Mouse (Mus musculus): ENCODE measurements around the gene Capn9. TPM values are rescaled to one million over a fixed set of nuclear protein-coding genes. Genes with fewer than 3 reads are reported as not detected.

Gene Capn9
- polyA plus RNA-seq, 1 experiment from 2014 or later = 0.26 TPM

DNA sequence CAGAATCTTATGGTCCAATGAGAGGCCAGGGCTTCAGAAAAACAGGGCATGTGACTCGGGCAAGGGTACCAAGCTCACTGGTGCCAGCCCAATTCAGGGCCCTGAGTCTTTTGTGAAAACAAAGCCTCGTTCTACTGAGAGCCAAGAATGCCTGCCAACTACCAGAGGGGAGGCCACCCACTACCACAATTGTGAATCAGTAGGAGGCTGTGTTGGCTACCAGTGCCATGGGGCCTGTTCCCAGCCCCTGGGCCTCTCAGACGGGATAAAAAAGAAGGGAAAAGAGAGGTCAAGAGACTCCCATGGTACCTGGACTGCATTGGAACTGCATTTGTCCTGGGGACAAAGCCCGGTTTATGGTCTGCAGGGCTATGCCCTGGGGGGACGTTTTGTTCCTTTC, 45.3 kb downstream of the Capn9 start:
- H3K36me3 ChIP-seq = no peaks in the 10 kb centered on the region
- H3K4me1 ChIP-seq (replicated peaks) = peaks cover 8% of the 10 kb centered on the region; the same call in 1 of the 2 replicates
- 52% methylated on average over 5 of the region's 5 CpGs for WGBS
- peak overlapping the region; percentile 69 for H3K27ac ChIP-seq (replicated peaks)
- H3K4me2 ChIP-seq = no peak overlapping the region
- H3K9ac ChIP-seq = no peak overlapping the region
- peak; percentile 87 for ATAC-seq (ENCODE audit: low FRiP score, low read depth)
- no peaks in the 10 kb centered on the region for H3K9me3 ChIP-seq
- H3K4me3 ChIP-seq = no peak overlapping the region
- H3K27me3 ChIP-seq = no peaks in the 10 kb centered on the region

DNA sequence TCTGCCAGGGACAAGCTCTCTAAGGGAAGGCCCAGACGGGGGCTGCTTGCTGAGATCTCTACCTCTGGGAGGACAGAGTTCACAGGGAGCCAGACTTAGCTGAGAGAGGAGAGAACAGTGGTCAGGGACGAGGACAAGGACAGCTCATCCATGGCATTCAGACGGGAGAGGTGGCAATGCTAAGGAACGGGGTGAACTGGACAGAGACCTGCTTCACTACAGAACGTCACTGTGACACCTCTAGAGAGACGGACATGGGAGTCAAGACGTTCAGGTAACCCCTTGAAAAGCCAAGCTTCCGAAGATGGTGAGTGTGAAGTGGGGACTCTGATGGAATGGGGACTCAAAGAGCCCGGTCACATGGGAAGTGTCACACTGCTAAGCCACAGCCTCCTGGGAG, 50.3 kb downstream of the Capn9 start:
- Histone ChIP-seq H3K9ac (no peak overlapping the region), H3K4me1 (replicated peaks) (0 out of 2 replicates have a peak, but pooled peaks cover 4% of the 10 kb centered on the region), H3K4me3 (no peak overlapping the region), H3K9me3 (no peaks in the 10 kb centered on the region), H3K4me2 (no peak overlapping the region), H3K36me3 (no peaks in the 10 kb centered on the region), H3K27me3 (no peaks in the 10 kb centered on the region), H3K27ac (replicated peaks) (no peak overlapping the region)
- WGBS = 89% methylated on average over 9 of the region's 9 CpGs
- ATAC-seq (ENCODE audit: low FRiP score, low read depth) = no peak

- no peaks in the 10 kb centered on the region for H3K36me3 ChIP-seq
- 0 out of 2 replicates have a peak, but pooled peaks cover 12% of the 10 kb centered on the region for H3K4me1 ChIP-seq (replicated peaks)
- H3K9me3 ChIP-seq = no peaks in the 10 kb centered on the region
- H3K27ac ChIP-seq (replicated peaks) = no peak overlapping the region
- no peak for ATAC-seq (ENCODE audit: low FRiP score, low read depth)
- H3K4me3 ChIP-seq = no peak overlapping the region
- H3K4me2 ChIP-seq = no peak overlapping the region
- H3K27me3 ChIP-seq = no peaks in the 10 kb centered on the region
- WGBS = 75% methylated on average over 6 of the region's 6 CpGs
- no peak overlapping the region for H3K9ac ChIP-seq
Measured at GRCm38 (mm10) chr8:124630489-124630888, 54.6 kb downstream of the Capn9 start.

DNA sequence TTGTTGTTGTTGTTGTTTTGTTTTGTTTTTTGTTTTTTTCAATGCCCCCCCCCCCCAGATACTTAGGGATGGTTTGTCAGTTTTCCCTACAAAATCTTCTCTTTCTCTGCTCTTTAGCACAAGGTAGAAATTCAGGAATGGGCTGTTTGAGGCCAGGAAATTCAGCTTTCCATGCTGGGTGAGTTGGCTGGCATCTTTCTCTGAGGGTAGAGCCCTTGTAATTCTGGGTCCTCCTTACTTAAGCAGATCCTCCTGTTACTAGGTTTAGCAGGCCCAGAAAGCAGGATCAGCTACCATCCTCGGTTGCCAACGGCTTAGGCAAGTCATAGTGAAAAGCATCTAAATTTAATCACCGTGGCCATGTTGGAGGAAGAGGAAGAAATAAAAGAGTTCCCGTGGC, 55.0 kb downstream of the Capn9 start:
- no peak overlapping the region for H3K27ac ChIP-seq (replicated peaks)
- WGBS = 87% methylated on average over 4 of the region's 4 CpGs
- no peak for ATAC-seq (ENCODE audit: low FRiP score, low read depth)

GRCm38 (mm10) chr8:124631966-124632365, 56.1 kb downstream of the Capn9 start:
- Histone ChIP-seq H3K9ac (no peak overlapping the region), H3K27ac (replicated peaks) (no peak overlapping the region), H3K4me3 (no peak overlapping the region), H3K4me2 (no peak overlapping the region), H3K4me1 (replicated peaks) (0 out of 2 replicates have a peak, but pooled peaks cover 12% of the 10 kb centered on the region), H3K9me3 (no peaks in the 10 kb centered on the region), H3K27me3 (no peaks in the 10 kb centered on the region), H3K36me3 (peaks cover 7% of the 10 kb centered on the region; the same call in 1 of the 2 replicates)
- 51% methylated on average over 7 of the region's 7 CpGs for WGBS
- ATAC-seq (ENCODE audit: low FRiP score, low read depth) = 0 out of 2 replicates have a peak, but pooled peaks have one; percentile 40

More for the DNA sequence above, 55.0 kb downstream of the Capn9 start:
- no peaks in the 10 kb centered on the region for H3K27me3 ChIP-seq
- no peak overlapping the region for H3K4me2 ChIP-seq
- H3K4me3 ChIP-seq = no peak overlapping the region
- H3K9me3 ChIP-seq = no peaks in the 10 kb centered on the region
- 0 out of 2 replicates have a peak, but pooled peaks cover 2% of the 10 kb centered on the region for H3K36me3 ChIP-seq
- H3K4me1 ChIP-seq (replicated peaks) = 0 out of 2 replicates have a peak, but pooled peaks cover 12% of the 10 kb centered on the region
- no peak overlapping the region for H3K9ac ChIP-seq

GRCm38 (mm10) chr8:124633001-124633703, 57.2 kb downstream of the Capn9 start:
- Histone ChIP-seq H3K4me2 (no peak overlapping the region), H3K27ac (replicated peaks) (no peak overlapping the region), H3K4me3 (no peak overlapping the region), H3K36me3 (peaks cover 15% of the 10 kb centered on the region), H3K4me1 (replicated peaks) (0 out of 2 replicates have a peak, but pooled peaks cover 12% of the 10 kb centered on the region), H3K27me3 (no peaks in the 10 kb centered on the region), H3K9ac (no peak overlapping the region), H3K9me3 (no peaks in the 10 kb centered on the region)
- no peak for ATAC-seq (ENCODE audit: low FRiP score, low read depth)
- 90% methylated on average over 14 of the region's 14 CpGs for WGBS

DNA sequence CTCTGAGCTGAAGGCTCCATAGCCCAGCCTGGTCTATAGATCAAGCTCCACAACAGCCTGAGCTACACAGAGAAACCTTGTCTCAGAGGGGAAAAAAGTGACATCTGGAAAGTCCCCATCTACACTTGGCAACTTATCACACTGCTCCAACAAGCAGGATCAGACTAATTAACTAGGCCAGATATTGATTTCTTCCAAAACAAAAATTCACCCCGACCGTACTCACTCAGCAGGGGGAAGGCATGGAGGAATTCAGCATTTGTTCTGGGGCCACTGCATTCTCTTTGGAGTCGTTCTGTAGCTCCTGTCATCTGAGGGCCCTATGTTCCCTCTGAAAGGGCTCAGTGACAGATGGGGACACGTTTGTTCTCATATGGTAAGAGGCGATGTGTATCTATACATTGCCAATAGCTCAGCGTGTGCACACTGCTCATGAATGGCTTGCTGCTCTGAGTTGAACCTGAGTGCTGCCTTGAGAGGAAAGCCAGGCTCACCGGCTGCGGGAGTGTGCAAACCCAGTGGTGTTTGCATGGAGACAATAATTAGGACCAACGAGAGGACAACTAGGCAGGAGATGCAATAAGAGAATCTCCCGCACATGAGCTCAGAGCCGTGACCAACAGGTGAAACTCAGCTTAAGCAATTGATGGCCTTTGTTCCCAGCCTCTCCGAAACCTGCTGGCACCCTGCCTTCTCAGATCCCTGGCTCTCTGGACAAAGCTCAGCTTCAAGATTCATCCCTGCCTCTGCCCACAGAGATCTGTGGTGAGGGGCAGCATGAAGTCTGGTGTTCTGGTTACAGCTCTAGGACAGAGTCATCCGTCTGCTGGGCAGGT, 58.7 kb downstream of the Capn9 start:
- Histone ChIP-seq H3K4me1 (replicated peaks) (0 out of 2 replicates have a peak, but pooled peaks cover 12% of the 10 kb centered on the region), H3K4me3 (no peak overlapping the region), H3K4me2 (no peak overlapping the region), H3K27ac (replicated peaks) (no peak overlapping the region), H3K27me3 (no peaks in the 10 kb centered on the region), H3K9ac (no peak overlapping the region), H3K36me3 (peaks cover 20% of the 10 kb centered on the region), H3K9me3 (no peaks in the 10 kb centered on the region)
- ATAC-seq (ENCODE audit: low FRiP score, low read depth) = no peak
- WGBS = 61% methylated on average over 13 of the region's 13 CpGs

DNA sequence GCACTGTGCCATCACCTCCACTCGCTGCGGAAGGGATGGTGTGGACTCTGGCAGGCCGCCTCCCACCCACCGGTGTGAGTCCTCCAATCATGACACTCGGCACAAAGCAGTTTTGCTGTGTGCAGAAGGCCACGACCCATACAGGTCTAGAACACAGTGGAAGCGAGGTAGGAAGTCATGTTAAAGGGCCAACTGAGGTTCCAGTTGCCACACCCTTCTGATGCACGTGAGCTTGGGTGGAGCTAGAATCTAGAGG, 59.3 kb downstream of the Capn9 start:
- Histone ChIP-seq H3K9me3 (no peaks in the 10 kb centered on the region), H3K9ac (no peak overlapping the region), H3K27ac (replicated peaks) (no peak overlapping the region), H3K4me1 (replicated peaks) (0 out of 2 replicates have a peak, but pooled peaks cover 12% of the 10 kb centered on the region), H3K36me3 (peaks cover 20% of the 10 kb centered on the region), H3K4me3 (no peak overlapping the region), H3K27me3 (no peaks in the 10 kb centered on the region), H3K4me2 (no peak overlapping the region)
- no peak for ATAC-seq (ENCODE audit: low FRiP score, low read depth)
- WGBS = 83% methylated on average over 8 of the region's 8 CpGs

GRCm38 (mm10) chr8:124641599-124641998, 65.7 kb downstream of the Capn9 start:
- Histone ChIP-seq H3K27ac (replicated peaks) (no peak overlapping the region), H3K9ac (no peak overlapping the region), H3K36me3 (peaks cover 13% of the 10 kb centered on the region), H3K27me3 (no peaks in the 10 kb centered on the region), H3K4me1 (replicated peaks) (peaks cover 28% of the 10 kb centered on the region), H3K4me3 (no peak overlapping the region), H3K9me3 (no peaks in the 10 kb centered on the region), H3K4me2 (no peak overlapping the region)
- WGBS = 95% methylated on average over 8 of the region's 8 CpGs
- no peak for ATAC-seq (ENCODE audit: low FRiP score, low read depth)

GRCm38 (mm10) chr8:124643540-124644339, 67.8 kb downstream of the Capn9 start:
- no peaks in the 10 kb centered on the region for H3K27me3 ChIP-seq
- H3K9me3 ChIP-seq = no peaks in the 10 kb centered on the region
- peak; percentile 69 for ATAC-seq (ENCODE audit: low FRiP score, low read depth)
- H3K27ac ChIP-seq (replicated peaks) = peak overlapping the region; percentile 68
- peaks cover 28% of the 10 kb centered on the region for H3K4me1 ChIP-seq (replicated peaks)
- H3K4me3 ChIP-seq = no peak overlapping the region
- peaks cover 4% of the 10 kb centered on the region; the same call in 1 of the 2 replicates for H3K36me3 ChIP-seq
- H3K4me2 ChIP-seq = 0 out of 2 replicates have a peak overlapping the region, but pooled peaks have one; percentile 11
- WGBS = 45% methylated on average over 18 of the region's 18 CpGs
- no peak overlapping the region for H3K9ac ChIP-seq

DNA sequence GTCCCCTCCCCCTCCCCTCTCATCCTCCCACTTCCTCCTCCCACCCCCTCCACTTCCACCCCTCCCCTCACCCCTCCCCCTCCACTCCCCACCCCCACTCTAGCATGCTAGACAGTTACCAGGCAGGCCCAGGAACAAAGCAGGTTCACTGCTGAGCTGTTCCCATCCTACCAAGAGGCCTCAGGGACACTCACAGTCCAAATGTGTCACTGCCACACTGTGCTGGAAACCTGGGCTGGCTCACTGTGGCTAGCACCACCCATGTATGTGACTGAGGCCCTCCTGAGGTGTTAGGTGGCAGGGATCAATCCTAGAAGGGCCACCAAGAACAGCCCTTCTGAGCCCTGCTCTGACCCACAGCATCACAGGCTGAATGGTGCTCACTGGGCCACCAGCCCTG, 72.4 kb downstream of the Capn9 start:
- Histone ChIP-seq H3K27me3 (no peaks in the 10 kb centered on the region), H3K4me3 (no peak overlapping the region), H3K36me3 (no peaks in the 10 kb centered on the region), H3K4me2 (no peak overlapping the region), H3K9ac (no peak overlapping the region), H3K4me1 (replicated peaks) (peaks cover 38% of the 10 kb centered on the region), H3K27ac (replicated peaks) (no peak overlapping the region), H3K9me3 (no peaks in the 10 kb centered on the region)
- no peak for ATAC-seq (ENCODE audit: low FRiP score, low read depth)
